Mouse (Mus musculus) frontal cortex, postnatal 10 days (tissue): ENCODE data around the gene Actl6b.

Experiments used
- DNase-seq, 2 experiments: peaks; one replicate each; pipeline ENCODE4 v3.0.0; 2022; ENCODE audit warnings: low spot score in 2 of 2, mixed read lengths in 1 of 2

Gene Actl6b

DNA sequence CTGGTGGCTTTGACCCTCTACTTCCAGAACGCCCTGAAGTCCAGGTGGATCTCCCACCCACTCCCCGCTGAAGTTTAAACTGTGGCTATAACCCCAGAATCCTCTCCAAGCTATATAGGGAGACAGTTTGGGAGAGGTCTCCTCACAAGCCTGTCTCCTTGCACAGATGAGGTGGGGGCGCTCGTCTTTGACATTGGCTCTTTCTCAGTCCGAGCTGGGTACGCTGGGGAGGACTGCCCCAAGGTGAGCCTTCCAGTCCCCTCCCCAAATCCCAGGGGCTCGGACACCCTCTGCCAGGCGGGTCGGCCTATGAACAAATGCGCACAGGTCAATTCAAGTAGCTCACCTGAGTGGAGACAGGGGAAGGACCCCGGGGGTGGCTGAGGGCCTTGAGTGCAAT is 581 bp downstream of the Actl6b start:
- no peak for DNase-seq

DNA sequence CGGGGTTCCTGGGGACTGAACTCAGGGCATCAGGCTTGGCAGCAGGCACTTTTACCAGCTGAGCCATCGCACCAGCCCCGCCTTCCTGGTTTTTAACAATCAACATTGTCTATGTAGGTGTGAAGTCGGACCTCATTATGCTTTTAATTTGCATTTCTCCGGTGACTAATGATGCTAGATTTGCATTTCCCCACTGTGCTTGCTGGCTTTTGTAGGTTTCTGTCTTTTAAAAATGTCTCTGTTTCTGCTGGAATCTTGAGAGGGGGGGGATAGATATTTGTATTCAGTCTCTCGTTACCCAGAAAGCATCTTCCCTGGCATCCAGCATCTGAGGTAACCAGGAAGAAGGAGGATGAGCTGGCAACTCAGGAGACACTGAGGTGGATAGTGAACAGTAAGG is 8.2 kb downstream of the Actl6b start:
- DNase-seq = no peak

DNA sequence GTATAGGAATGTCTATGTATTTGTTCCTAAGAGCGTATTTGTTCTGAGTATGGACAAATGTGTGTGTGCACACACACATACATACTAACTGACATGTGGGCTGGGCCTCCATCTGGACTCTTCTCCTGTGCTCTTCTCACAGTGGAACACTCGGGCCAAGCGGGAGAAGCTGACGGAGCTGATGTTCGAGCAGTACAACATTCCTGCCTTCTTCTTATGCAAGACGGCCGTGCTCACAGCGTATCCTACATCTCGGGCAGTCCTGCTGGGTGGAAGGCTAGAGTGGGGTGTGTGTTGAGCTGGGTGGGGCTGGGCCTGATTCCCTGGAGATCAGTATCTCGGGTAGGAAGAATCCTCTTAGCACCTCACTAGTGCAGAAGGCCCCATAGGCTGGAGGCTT is 9.6 kb downstream of the Actl6b start:
- no peak for DNase-seq

DNA sequence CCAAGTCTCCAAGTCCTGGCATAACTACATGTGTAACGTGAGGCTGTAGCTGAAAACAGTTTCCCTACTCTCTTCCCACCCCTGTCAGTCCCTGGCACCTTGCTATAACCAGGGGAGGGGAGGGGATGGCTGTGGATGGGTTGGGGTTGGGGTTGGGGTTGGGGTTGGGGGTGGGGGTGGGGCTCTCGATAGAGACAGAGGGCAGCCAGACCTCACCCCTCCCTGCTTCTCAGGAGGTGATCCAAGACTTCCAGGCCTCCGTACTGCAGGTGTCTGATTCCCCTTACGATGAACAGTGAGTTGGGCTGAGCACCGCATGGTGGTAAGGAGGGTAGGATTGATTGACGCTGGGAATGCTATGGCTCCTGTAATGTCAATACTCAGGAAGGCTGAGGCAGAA is 12.4 kb downstream of the Actl6b start:
- no peak for DNase-seq

DNA sequence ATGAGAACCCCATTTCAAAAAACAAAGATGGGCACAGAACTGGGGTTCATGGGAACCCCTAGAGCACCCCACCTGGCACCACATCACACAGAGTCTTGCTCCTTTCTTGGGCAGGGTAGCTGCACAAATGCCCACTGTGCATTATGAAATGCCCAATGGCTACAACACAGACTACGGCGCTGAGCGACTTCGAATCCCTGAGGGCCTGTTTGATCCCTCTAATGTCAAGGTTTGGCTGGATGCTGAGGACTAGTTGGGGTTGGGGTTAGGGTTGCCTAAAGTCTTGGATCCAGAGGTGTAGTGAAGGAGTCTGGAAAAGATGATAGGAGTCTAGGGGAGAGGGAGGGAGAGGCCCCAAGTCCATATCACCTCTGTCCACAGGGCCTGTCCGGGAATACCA is 13.1 kb downstream of the Actl6b start:
- no peak for DNase-seq

DNA sequence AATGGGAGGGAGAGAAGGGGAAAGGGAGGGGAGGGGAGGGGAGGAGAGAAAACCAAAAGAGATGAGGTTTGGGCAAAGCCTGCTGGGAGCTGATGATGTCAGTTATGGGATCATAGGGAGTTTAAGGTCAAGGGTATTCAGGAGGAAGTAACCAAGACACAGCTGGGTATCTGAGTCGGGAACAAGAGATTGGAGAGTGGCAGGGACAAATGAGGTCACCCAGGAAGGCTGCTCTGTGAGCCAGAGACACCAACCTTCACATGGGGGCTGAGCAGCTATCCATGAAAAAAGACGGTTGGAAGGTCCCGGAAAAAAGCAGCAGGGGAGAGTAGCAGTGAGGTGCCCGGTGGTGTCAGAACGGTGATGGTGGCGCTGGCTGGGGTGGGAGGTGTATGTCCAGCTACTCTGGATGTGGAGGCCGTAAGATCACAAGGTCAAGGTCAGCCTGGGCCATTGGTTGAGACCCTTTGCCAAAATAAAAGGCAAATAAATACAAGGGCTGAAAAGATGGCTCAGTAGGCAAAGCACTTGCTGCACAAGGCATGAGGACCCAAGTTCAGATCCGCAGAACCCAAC is 15.0 kb downstream of the Actl6b start:
- DNase-seq = no peak

DNA sequence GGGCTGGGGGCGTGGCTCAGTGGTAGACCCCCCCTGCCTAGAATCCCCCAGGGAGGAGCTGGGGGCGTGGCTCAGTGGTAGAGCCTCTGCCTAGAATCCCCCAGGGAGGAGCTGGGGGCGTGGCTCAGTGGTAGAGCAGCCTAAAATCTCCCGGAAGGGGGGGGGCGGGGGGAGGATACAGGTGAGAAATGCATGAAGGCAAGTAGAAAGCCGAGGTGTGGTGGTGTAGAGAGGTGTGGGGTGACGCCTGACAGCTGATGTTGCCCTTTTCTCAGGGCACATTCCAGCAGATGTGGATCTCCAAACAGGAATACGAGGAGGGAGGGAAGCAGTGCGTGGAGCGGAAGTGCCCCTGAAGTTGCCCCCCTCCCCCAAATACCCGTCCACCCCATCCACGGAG is 15.7 kb downstream of the Actl6b start:
- no peak for DNase-seq

DNA sequence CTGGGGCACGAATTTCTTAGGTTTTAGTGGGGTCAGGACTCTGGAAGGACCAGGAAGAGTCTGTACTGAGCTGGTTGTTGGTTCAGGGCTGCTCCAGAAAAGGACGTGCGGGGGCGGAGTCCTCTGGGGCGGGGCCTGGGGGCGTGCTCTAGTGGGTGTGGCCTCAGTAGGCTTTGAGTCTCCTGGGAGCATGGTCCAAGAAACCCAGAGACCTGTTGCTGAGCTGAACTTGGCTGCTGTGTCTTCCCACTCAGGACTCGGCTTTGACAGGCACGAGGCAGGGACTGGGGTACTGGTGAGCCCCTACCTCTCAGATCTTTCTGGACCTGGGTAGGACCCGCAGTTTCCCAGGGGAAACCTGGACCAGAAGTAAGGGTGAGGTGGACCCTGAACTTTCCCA is 16.3 kb downstream of the Actl6b start, which contains the start of gene Tfr2:
TSS of gene Tfr2 (plus strand) at position 176 of the 400 bp plus-strand sequence.
- DNase-seq = no peak

DNA sequence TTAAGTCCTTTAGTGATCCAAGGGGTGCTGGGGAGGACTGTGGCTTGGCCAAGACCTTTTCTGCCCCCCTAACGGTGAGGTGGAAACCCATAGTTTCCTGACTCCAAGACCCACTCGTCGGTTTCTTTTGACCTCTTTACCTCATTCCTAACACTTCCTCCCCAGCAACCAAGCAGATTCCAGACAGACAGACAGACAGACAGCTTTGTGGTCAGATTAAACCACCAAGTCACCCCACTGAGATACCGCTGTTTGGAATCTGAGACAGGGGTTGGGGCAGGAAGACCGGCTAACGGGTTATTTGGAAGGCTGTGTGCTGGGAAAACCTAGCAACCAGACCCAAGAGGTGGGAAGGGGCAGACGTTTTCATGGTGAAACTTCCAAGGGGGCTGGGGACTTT is 16.9 kb downstream of the Actl6b start:
- DNase-seq = no peak

DNA sequence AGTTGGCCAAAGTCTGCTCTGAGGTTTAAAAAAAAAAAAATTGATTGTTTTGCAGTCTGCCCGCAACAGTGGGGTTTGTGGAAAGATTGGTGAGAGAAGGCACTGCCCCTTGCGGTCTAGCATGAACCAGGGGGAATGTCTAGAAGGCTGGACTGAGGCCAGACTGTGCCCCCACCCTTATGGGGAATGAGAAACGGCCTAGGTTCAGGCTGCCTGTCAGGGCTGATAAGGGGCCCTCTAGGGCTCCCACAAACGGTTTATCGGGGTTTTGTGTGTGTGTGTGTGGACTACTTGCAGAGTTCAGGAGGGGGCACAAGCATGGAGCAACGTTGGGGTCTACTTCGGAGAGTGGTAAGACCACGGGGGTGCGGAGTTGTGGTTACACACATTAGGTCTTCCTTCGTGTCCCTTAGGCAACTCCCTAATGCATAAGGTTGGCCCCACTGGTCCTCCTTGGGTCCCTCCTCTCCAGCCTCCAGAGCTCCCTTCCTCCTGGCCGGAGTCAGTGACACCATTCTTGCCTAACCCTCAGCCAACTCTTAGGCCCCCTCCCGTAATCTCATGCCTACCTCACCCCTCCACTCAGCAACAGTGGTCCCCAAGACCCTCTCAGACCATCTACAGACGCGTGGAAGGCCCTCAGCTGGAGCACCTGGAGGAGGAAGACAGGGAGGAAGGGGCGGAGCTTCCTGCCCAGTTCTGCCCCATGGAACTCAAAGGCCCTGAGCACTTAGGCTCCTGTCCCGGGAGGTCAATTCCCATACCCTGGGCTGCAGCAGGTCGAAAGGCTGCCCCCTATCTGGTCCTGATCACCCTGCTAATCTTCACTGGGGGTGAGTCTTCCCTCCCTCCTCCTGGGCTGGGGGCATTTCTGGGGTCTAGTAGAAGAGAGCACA is 17.6 kb downstream of the Actl6b start:
- no peak for DNase-seq

DNA sequence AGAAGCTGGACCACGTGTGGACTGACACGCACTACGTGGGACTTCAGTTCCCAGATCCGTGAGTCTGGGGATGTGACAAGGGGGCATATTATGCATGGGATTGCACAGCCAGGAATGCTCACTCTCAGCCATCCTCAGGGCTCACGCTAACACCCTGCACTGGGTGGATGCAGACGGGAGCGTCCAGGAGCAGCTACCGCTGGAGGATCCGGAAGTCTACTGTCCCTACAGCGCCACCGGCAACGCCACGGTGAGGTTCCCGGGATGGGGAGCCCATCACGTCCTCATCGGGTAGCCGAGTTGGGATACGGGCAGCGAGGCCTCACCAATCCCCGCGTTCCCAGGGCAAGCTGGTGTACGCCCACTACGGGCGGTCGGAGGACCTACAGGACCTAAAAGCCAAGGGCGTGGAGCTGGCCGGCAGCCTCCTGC is 21.2 kb downstream of the Actl6b start:
- DNase-seq = peak in 1 of 2 experiments; percentile 40

DNA sequence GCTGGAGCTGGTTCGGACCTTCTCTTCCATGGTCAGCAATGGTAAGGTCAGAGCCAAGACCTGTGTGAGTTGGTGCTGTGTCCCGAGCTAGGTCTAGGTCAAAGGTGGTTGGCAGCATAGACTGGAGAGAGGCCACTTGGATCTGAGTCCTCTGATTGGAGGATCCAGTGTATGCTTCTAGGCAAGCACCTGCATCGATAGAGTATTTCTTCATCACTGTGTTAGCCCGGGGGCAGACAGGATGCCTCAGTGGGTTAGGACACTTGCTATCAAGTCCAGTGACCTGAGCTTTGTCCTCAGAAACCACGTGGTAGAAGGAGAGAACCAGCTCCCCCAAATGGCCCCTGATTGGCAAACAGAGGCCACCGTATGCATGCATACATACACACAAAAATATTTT is 26.9 kb downstream of the Actl6b start:
- no peak for DNase-seq

DNA sequence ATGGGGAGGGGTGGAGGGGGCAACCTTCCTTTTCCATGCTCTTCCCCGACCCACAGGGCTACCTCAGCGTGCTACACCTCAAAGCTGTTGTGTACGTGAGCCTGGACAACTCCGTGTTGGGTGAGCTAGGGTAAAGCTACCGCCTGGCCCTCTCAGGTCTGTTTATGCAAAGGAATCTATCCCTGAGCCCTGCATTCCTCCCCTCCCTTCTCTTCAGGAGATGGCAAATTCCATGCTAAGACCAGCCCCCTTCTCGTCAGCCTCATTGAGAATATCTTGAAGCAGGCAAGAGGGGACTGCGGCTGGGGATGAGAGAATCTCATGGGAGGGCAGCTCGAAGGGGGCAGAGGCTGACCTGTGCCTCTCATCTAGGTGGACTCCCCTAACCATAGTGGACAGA is 29.4 kb downstream of the Actl6b start:
- no peak for DNase-seq

DNA sequence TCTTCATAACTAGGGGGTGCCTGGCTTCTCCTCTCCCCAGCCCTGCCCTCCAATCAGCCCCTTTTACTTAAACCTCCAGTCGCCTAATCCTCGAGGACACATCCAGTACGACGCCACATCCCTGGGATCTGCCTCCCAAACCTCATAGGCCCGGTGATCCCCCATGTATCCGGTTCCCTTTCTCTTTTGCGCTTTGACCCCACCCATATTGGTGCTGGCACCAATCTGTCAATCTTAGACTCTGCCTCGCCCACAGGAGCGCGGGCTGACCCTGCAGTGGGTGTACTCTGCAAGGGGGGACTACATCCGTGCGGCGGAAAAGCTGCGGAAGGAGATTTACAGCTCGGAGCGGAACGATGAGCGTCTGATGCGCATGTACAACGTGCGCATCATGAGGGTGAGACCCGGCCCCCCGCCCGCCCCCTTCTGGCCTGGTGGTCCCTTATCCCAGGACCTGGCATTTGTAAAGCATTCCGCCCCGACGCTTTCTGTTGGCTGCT is 30.4 kb downstream of the Actl6b start:
- peak; percentile 57 to 68 for DNase-seq

DNA sequence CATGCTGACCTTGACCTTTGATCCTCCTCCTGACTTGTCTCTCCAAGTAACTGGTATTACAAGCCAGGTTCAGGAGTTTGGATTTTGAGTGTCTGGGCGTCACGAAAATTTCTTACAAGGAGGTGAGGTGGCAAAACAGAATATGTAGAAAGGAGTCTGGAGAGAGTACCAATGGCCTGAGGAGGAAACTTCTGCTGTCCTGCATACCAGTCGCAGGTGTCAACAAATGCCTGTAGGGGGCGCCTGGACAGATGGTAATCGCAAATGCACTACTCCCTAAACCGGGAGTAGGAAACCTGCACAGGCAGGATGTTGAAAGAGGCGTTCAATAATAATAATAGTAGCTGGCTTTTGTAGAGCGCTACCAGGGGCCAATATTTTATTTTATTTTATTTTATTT is 31.7 kb downstream of the Actl6b start:
- DNase-seq = peak in 1 of 2 experiments; percentile 52

DNA sequence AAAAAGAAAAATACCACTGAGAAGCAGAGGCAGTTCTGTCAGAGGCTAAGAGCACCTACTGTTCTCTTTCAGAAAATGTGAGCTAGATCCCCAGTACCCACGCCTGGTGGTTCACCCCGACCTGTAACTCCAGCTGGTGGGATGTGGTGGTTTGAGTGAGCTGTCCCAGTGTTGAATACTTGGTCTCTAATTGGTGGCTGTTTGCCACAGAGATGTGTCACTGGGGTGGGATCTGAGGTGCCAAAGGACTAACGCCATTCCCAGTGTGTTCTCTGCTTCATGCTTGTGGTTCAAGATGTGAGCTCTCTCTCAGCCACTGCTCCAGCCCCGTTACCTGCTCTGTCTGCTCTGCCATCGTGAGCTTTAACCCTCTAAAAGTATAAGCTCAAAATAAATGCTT is 37.2 kb downstream of the Actl6b start:
- DNase-seq = no peak

DNA sequence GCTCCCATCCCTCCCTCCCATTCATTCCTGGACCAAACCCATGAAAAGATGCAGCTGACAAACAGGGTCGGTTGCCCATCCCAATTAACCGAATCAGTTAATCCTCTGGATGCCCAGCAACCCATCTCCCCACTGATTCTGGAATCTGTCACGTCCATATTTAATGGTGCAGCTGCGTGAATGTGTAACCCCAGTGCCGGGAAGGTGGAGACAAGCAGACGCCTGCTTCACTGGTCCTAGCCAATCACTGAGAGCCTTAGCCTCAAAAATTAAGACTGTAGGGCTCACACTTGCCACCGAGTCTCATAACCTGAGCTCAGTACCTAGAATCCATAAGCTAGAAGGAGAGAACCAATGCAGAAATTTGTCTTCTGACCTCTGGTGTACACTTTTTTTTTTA is 42.6 kb downstream of the Actl6b start:
- no peak for DNase-seq

DNA sequence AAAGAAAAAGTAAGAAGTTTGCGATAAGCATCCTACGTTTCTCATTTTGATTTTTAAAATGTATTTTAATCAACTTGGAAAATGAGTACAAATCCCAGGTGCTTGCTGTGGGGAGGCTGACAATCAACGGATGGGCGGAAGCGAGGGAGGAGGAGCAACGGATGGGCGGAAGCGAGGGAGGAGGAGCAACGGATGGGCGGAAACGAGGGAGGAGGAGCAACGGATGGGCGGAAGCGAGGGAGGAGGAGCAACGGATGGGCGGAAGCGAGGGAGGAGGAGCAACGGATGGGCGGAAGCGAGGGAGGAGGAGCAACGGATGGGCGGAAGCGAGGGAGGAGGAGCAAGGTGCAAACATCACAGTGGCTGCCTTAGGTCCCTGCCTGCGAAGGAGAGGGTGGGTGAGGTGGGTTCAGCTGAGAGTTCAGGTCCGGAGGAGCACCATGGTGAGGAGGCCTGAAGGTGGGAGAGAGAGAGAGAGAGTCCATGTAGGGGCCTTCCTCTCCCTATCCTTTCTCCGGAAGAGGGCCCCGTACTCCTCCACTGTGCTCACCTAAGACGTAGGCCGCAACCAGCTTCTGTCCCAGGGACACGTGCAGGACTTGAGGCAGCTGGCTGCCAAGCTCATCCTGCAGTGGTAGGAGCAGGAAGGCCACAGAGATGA is 43.4 kb downstream of the Actl6b start:
- no peak for DNase-seq

DNA sequence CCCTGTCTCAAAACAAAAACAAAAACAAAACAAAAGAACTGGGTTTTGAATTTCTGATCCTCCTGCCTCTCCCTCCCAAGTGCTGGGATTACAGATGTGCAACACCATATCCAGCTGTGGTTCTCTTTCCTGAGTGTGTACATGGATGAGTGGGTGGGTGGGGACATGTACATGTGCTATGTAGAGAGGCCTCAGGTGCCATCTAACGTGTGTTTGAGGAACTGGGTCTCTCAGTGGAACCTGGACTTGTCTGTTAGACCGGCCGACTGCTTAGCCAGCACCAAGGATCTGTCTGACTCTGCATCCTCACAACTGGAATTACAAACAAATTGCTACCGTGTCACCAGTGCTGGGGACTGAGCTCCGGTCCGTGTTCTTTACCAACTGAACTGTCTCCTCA is 44.3 kb downstream of the Actl6b start:
- DNase-seq = no peak

DNA sequence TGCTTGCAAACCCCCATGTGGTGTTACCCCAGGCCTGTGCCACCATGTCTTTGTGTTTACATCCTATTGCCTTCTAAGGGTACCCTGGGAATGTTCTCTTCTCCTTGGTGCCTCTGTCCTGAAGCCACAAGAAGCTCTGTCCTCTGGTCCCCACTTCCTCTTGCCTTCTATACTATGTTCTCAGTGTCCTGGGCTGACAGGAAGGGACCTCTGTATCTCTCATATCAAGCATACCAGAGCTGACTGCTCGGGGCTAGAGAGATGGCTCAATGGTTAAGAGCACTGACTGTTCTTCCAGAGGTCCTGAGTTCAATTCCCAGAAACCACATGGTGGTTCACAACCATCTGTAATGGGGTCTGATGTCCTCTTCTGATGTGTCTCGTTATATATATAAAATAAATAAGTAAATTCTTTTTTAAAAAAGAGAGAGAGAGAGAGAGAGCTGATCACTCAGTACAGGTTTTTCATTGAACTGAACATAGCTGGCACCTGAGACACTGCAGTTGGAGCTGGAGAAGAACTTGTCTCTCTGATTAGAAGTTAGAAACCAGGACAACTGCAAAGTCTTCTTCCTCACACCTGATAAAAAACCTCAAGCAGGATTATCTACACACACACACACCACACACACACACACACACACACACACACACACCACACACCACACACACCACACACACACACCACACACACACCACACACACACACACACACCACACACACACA is 44.9 kb downstream of the Actl6b start:
- no peak for DNase-seq

DNA sequence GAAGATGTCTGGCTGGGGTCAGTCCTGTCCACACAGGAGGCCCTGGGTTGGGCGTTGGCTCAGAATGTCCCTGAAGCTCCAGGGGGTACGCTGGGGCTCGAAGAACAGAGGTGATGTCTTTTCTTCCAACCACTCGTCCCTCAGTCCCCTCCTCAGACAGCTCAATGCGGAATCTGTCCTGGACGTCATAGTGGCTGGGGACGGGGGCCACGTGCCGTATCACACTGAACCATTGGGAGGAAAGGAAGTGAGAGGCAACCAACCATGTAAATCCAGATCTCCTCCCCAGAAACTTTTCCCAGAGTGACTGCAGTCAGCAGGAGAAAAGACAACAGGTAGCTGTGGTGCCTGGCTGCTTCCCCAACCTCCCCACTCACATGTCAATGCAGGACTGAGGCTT is 46.3 kb downstream of the Actl6b start:
- DNase-seq = no peak

DNA sequence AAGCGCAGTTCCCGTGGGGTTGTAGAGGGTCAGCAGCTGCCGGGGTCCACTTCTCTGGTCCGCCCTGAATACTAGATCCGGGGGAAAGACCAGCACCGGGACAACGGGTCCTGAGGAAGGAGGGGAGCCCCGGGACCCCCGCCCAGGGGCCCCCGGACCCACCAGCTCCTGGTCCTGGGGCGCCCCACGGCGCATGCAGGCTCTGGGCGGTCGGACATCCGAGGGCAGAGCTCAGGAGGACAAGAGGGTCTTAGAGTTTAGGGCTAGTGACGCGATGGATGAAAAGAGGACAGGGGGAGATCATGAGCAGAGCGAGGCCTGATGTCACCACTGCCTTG is 46.9 kb downstream of the Actl6b start:
- peak in 1 of 2 experiments; percentile 48 for DNase-seq
